Mouse (Mus musculus): ENCODE results near the gene Cenpk. TPM values are rescaled to one million over a fixed set of nuclear protein-coding genes. Genes with fewer than 3 reads are reported as not detected.

Gene Cenpk
- total and polyA plus RNA-seq, 3 experiments, result 8.9 to 408 (median 20.3) TPM

GRCm38 (mm10) chr13:104178650-104179121, 49.7 kb upstream of the Cenpk start, which contains the start of gene Trim23 (continued):
- TF ChIP-seq ZNF384 (IDR thresholded peaks at IDR 0.05; ENCODE audit: low read depth, low read length) (no peak), MEF2A (IDR thresholded peaks at IDR 0.05; ENCODE audit: extremely low read depth, insufficient replicate concordance, low read depth, low read length, poor library complexity, severe bottlenecking) (no peak), MAZ (IDR thresholded peaks at IDR 0.05; ENCODE audit: low read depth, low read length) (peak; percentile 79), EP300 (IDR thresholded peaks at IDR 0.05; ENCODE audit: low read depth in 1 of 2, low read length in 2 of 2) (no peak), GABPA (IDR thresholded peaks at IDR 0.05; ENCODE audit: low read depth, low read length) (no peak), KAT2A (conservative IDR thresholded peaks at IDR 0.05; ENCODE audit: low read depth, low read length) (peak; percentile 56; the same call in 1 of the 2 replicates), GATA1 (IDR thresholded peaks at IDR 0.05; ENCODE audit: low read depth, low read length) (no peak)

GRCm38 (mm10) chr13:104179176-104179888, 49.1 kb upstream of the Cenpk start:
- Histone ChIP-seq H3K36me3 (ENCODE audit: control insufficient read depth in 1 of 2, insufficient read depth in 2 of 2, low read length in 2 of 2) (peaks cover 1 to 7% of the 10 kb centered on the region in 2 experiments; a peak in 3 of 4 replicates), H3K9ac (ENCODE audit: control insufficient read depth, low read depth, low read length, poor library complexity, severe bottlenecking) (peak overlapping the region; percentile 89), H3K4me1 (ENCODE audit: control insufficient read depth in 1 of 2, insufficient read depth in 2 of 2, low read length in 2 of 2) (peaks cover 0 to 2% of the 10 kb centered on the region in 2 experiments; a peak in 3 of 4 replicates), H3K9me3 (replicated peaks; ENCODE audit: insufficient read depth, low read length) (no peaks in the 10 kb centered on the region), H3K27ac (ENCODE audit: control insufficient read depth, low read depth, low read length) (peak overlapping the region; percentile 56), H3K27me3 (ENCODE audit: control insufficient read depth in 1 of 2, insufficient read depth in 2 of 2, low read length in 2 of 2) (no peaks in the 10 kb centered on the region), H3K4me3 (ENCODE audit: control insufficient read depth in 1 of 2, insufficient read depth in 1 of 2, low read depth in 2 of 2, low read length in 2 of 2) (peak overlapping the region; percentile 64 to 89), H3K79me2 (ENCODE audit: control insufficient read depth, insufficient read depth, low read length, poor library complexity) (peaks cover 26% of the 10 kb centered on the region)
- peak; percentile 65 for DNase-seq (ENCODE audit: low read depth, low spot score)
- TF ChIP-seq USF1 (IDR thresholded peaks at IDR 0.05; ENCODE audit: low read depth, low read length) (no peak), MAX (IDR thresholded peaks at IDR 0.05; ENCODE audit: low read length) (no peak), POLR2AphosphoS2 (IDR thresholded peaks at IDR 0.05; ENCODE audit: low read length) (no peak), CHD1 (IDR thresholded peaks at IDR 0.05; ENCODE audit: low read depth, low read length) (peak; percentile 37; the same call in 1 of the 2 replicates), UBTF (IDR thresholded peaks at IDR 0.05; ENCODE audit: borderline replicate concordance, insufficient read depth, low read depth, low read length) (no peak), EP300 (IDR thresholded peaks at IDR 0.05; ENCODE audit: low read depth in 1 of 2, low read length in 2 of 2) (0 out of 4 replicates have a peak, but pooled peaks have one; percentile 3 to 5), SIN3A (IDR thresholded peaks at IDR 0.05; ENCODE audit: low read length) (peak; percentile 65; the same call in 1 of the 2 replicates), CTCF (IDR thresholded peaks at IDR 0.05 in 2 of 3, conservative IDR thresholded peaks at IDR 0.05 in 1 of 3; ENCODE audit: control insufficient read depth in 1 of 3, insufficient read depth in 1 of 3, low read depth in 2 of 3, low read length in 3 of 3, poor library complexity in 1 of 3, severe bottlenecking in 1 of 3) (no peak)

GRCm38 (mm10) chr13:104187357-104187756, 41.1 kb upstream of the Cenpk start:
- DNase-seq (ENCODE audit: low read depth, low spot score), result no peak
- TF ChIP-seq MAFK (IDR thresholded peaks at IDR 0.05; ENCODE audit: borderline replicate concordance, low read depth, low read length) (no peak), JUND (IDR thresholded peaks at IDR 0.05; ENCODE audit: low read depth, low read length) (no peak), MXI1 (IDR thresholded peaks at IDR 0.05; ENCODE audit: low read depth, low read length) (no peak), TCF12 (IDR thresholded peaks at IDR 0.05; ENCODE audit: low read depth, low read length) (no peak), NRF1 (IDR thresholded peaks at IDR 0.05; ENCODE audit: insufficient read depth, low read depth, low read length, poor library complexity, severe bottlenecking) (no peak), POLR2AphosphoS5 (IDR thresholded peaks at IDR 0.05; ENCODE audit: borderline replicate concordance, low read depth, low read length) (no peak), TBP (IDR thresholded peaks at IDR 0.05; ENCODE audit: low read depth, low read length) (no peak), UBTF (IDR thresholded peaks at IDR 0.05; ENCODE audit: borderline replicate concordance, insufficient read depth, low read depth, low read length) (no peak), NELFE (IDR thresholded peaks at IDR 0.05; ENCODE audit: low read depth, low read length) (no peak), RAD21 (IDR thresholded peaks at IDR 0.05; ENCODE audit: low read depth, low read length) (no peak)
- Histone ChIP-seq H3K4me3 (ENCODE audit: control insufficient read depth in 1 of 2, insufficient read depth in 1 of 2, low read depth in 2 of 2, low read length in 2 of 2) (no peak overlapping the region), H3K27ac (ENCODE audit: control insufficient read depth, low read depth, low read length) (no peak overlapping the region), H3K9ac (ENCODE audit: control insufficient read depth, low read depth, low read length, poor library complexity, severe bottlenecking) (no peak overlapping the region), H3K27me3 (ENCODE audit: control insufficient read depth in 1 of 2, insufficient read depth in 2 of 2, low read length in 2 of 2) (no peaks in the 10 kb centered on the region), H3K79me2 (ENCODE audit: control insufficient read depth, insufficient read depth, low read length, poor library complexity) (no peaks in the 10 kb centered on the region), H3K36me3 (ENCODE audit: control insufficient read depth in 1 of 2, insufficient read depth in 2 of 2, low read length in 2 of 2) (peaks cover 0 to 4% of the 10 kb centered on the region in 2 experiments; a peak in 2 of 4 replicates), H3K4me1 (ENCODE audit: control insufficient read depth in 1 of 2, insufficient read depth in 2 of 2, low read length in 2 of 2) (no peaks in the 10 kb centered on the region), H3K9me3 (replicated peaks; ENCODE audit: insufficient read depth, low read length) (no peaks in the 10 kb centered on the region)
